Mouse (Mus musculus): ENCODE data around the gene Gad1. TPM values are rescaled to one million over a fixed set of nuclear protein-coding genes. Genes with fewer than 3 reads are reported as not detected.

The Gad1 gene
- polyA plus RNA-seq, 1 experiment, result 3.2 TPM

- 49% methylated on average over 2 of the region's 2 CpGs for WGBS
- no peaks in the 10 kb centered on the region for H3K4me1 ChIP-seq (ENCODE audit: control insufficient read depth, insufficient read depth, low read length)
- no peak overlapping the region for H3K27ac ChIP-seq (ENCODE audit: control insufficient read depth, insufficient read depth, low read depth, low read length, poor library complexity)
- H3K4me3 ChIP-seq (replicated peaks; ENCODE audit: control insufficient read depth, low read depth, low read length), result no peak overlapping the region
- no peak for TF ChIP-seq CTCF (IDR thresholded peaks at IDR 0.05; ENCODE audit: control insufficient read depth, insufficient read depth, low read length)
- TF ChIP-seq POLR2A (IDR thresholded peaks at IDR 0.05; ENCODE audit: borderline replicate concordance, control insufficient read depth, low read depth, low read length), result no peak
Measured at GRCm38 (mm10) chr2:70551446-70551845, 1.4 kb upstream of the Gad1 start.

- Histone ChIP-seq H3K4me3 (replicated peaks; ENCODE audit: control insufficient read depth, low read depth, low read length) (no peak overlapping the region), H3K27ac (ENCODE audit: control insufficient read depth, insufficient read depth, low read depth, low read length, poor library complexity) (no peak overlapping the region), H3K4me1 (ENCODE audit: control insufficient read depth, insufficient read depth, low read length) (no peaks in the 10 kb centered on the region)
- WGBS, result 71% methylated on average over 15 of the region's 15 CpGs
- TF ChIP-seq CTCF (IDR thresholded peaks at IDR 0.05; ENCODE audit: control insufficient read depth, insufficient read depth, low read length) (no peak), POLR2A (IDR thresholded peaks at IDR 0.05; ENCODE audit: borderline replicate concordance, control insufficient read depth, low read depth, low read length) (no peak)
Measured at GRCm38 (mm10) chr2:70552067-70552598, 739 bp upstream of the Gad1 start.

- Histone ChIP-seq H3K4me3 (replicated peaks; ENCODE audit: control insufficient read depth, low read depth, low read length) (no peak overlapping the region), H3K4me1 (ENCODE audit: control insufficient read depth, insufficient read depth, low read length) (no peaks in the 10 kb centered on the region), H3K27ac (ENCODE audit: control insufficient read depth, insufficient read depth, low read depth, low read length, poor library complexity) (no peak overlapping the region)
- TF ChIP-seq POLR2A (IDR thresholded peaks at IDR 0.05; ENCODE audit: borderline replicate concordance, control insufficient read depth, low read depth, low read length) (no peak), CTCF (IDR thresholded peaks at IDR 0.05; ENCODE audit: control insufficient read depth, insufficient read depth, low read length) (no peak)
- WGBS, result 75% methylated on average over 3 of the region's 3 CpGs
Measured at GRCm38 (mm10) chr2:70553826-70554225, 954 bp downstream of the Gad1 start.

- Histone ChIP-seq H3K4me1 (ENCODE audit: control insufficient read depth, insufficient read depth, low read length) (no peaks in the 10 kb centered on the region), H3K4me3 (replicated peaks; ENCODE audit: control insufficient read depth, low read depth, low read length) (no peak overlapping the region), H3K27ac (ENCODE audit: control insufficient read depth, insufficient read depth, low read depth, low read length, poor library complexity) (no peak overlapping the region)
- 10% methylated on average over 18 of the region's 18 CpGs for WGBS
- peak; percentile 76 for TF ChIP-seq CTCF (IDR thresholded peaks at IDR 0.05; ENCODE audit: control insufficient read depth, insufficient read depth, low read length)
- TF ChIP-seq POLR2A (IDR thresholded peaks at IDR 0.05; ENCODE audit: borderline replicate concordance, control insufficient read depth, low read depth, low read length), result no peak
Measured at GRCm38 (mm10) chr2:70558112-70558842, 5.4 kb downstream of the Gad1 start.

- Histone ChIP-seq H3K4me1 (ENCODE audit: control insufficient read depth, insufficient read depth, low read length) (no peaks in the 10 kb centered on the region), H3K4me3 (replicated peaks; ENCODE audit: control insufficient read depth, low read depth, low read length) (no peak overlapping the region), H3K27ac (ENCODE audit: control insufficient read depth, insufficient read depth, low read depth, low read length, poor library complexity) (no peak overlapping the region)
- 15% methylated on average over 24 of the region's 24 CpGs for WGBS
- TF ChIP-seq CTCF (IDR thresholded peaks at IDR 0.05; ENCODE audit: control insufficient read depth, insufficient read depth, low read length) (no peak), POLR2A (IDR thresholded peaks at IDR 0.05; ENCODE audit: borderline replicate concordance, control insufficient read depth, low read depth, low read length) (no peak)
Measured at GRCm38 (mm10) chr2:70558843-70559451, 6.1 kb downstream of the Gad1 start.

- 2% methylated on average over 13 of the region's 13 CpGs for whole genome bisulfite sequencing
- no peak overlapping the region for H3K4me3 ChIP-seq (replicated peaks; ENCODE audit: control insufficient read depth, low read depth, low read length)
- H3K27ac ChIP-seq (ENCODE audit: control insufficient read depth, insufficient read depth, low read depth, low read length, poor library complexity), result no peak overlapping the region; the same call in 1 of the 2 replicates
- no peak for TF ChIP-seq POLR2A (IDR thresholded peaks at IDR 0.05; ENCODE audit: borderline replicate concordance, control insufficient read depth, low read depth, low read length)
- no peak for TF ChIP-seq CTCF (IDR thresholded peaks at IDR 0.05; ENCODE audit: control insufficient read depth, insufficient read depth, low read length)
- no peaks in the 10 kb centered on the region for H3K4me1 ChIP-seq (ENCODE audit: control insufficient read depth, insufficient read depth, low read length)
Measured at GRCm38 (mm10) chr2:70559520-70559919, 6.6 kb downstream of the Gad1 start.

GRCm38 (mm10) chr2:70561077-70561795 lies 8.4 kb downstream of the Gad1 start:
- 4% methylated on average over 29 of the region's 29 CpGs for WGBS
- no peak overlapping the region for H3K27ac ChIP-seq (ENCODE audit: control insufficient read depth, insufficient read depth, low read depth, low read length, poor library complexity)
- no peaks in the 10 kb centered on the region for H3K4me1 ChIP-seq (ENCODE audit: control insufficient read depth, insufficient read depth, low read length)
- no peak overlapping the region for H3K4me3 ChIP-seq (replicated peaks; ENCODE audit: control insufficient read depth, low read depth, low read length)
- peak; percentile 37; the same call in 1 of the 2 replicates for TF ChIP-seq CTCF (IDR thresholded peaks at IDR 0.05; ENCODE audit: control insufficient read depth, insufficient read depth, low read length)
- TF ChIP-seq POLR2A (IDR thresholded peaks at IDR 0.05; ENCODE audit: borderline replicate concordance, control insufficient read depth, low read depth, low read length), result no peak

GRCm38 (mm10) chr2:70562011-70562491 lies 9.2 kb downstream of the Gad1 start:
- TF ChIP-seq POLR2A (IDR thresholded peaks at IDR 0.05; ENCODE audit: borderline replicate concordance, control insufficient read depth, low read depth, low read length) (no peak), CTCF (IDR thresholded peaks at IDR 0.05; ENCODE audit: control insufficient read depth, insufficient read depth, low read length) (no peak)
- no peak overlapping the region for H3K27ac ChIP-seq (ENCODE audit: control insufficient read depth, insufficient read depth, low read depth, low read length, poor library complexity)
- H3K4me3 ChIP-seq (replicated peaks; ENCODE audit: control insufficient read depth, low read depth, low read length), result peak overlapping the region; percentile 15
- WGBS, result 6% methylated on average over 40 of the region's 42 CpGs
- no peaks in the 10 kb centered on the region for H3K4me1 ChIP-seq (ENCODE audit: control insufficient read depth, insufficient read depth, low read length)
